In the genomic region with DNA sequence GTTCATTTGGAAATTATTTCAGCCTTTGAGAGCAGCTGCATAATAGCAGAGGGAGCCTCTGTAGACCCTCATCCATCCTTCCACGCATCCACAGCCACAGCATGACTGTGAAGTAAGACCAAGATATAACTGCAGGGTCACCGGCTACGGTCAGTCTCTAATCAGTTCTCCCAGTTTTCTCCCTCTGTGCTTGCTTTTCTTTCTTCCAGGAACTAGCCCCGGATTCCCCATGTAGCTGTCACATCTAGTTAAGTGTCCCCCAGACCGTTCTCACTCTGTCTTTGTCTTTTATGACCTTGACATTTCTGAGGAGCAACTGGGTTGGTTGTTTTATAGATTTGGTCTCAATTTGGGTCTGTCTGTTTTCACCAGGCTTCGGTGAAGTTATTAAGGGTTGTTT, we compare ENCODE assay signal across 17 mouse cellular contexts.
"Had no signal": no experiment of that assay in that cellular context is flagged by ENCODE, and none has a peak within 500 bp of the region (broad histone marks: within the 10 kb centered on the region; RNA-seq: fewer than 3 reads in every experiment).

No protein-coding gene starts in this region.

- H3K4me3 ChIP-seq: midbrain, embryonic 10.5 days; midbrain, embryonic 12.5 days; myocyte; neural tube, embryonic 13.5 days; neural tube, embryonic 15.5 days had no signal

- DNase-seq: lung, adult 18-20 months; lung, embryonic 14.5 days; lung, postnatal 10 days; lung, postnatal 4 days; right cerebral cortex, adult 18-20 months; right cerebral cortex, postnatal 25 days; right cerebral cortex, postnatal 4 days; spleen, adult 18-20 months; thymus, adult 18-20 months; thymus, postnatal 14 days; thymus, postnatal 36 days had no signal

- H3K9ac ChIP-seq: liver, embryonic 14.5 days; lung, embryonic 14.5 days; midbrain, embryonic 12.5 days; neural tube, embryonic 13.5 days; neural tube, embryonic 15.5 days had no signal

- H3K27me3 ChIP-seq: midbrain, embryonic 12.5 days; neural tube, embryonic 13.5 days; neural tube, embryonic 15.5 days had no signal

- H3K4me1 ChIP-seq: neural tube, embryonic 13.5 days; neural tube, embryonic 15.5 days had no signal

- H3K36me3 ChIP-seq: midbrain, embryonic 12.5 days; neural tube, embryonic 13.5 days; neural tube, embryonic 15.5 days had no signal

- H3K4me2 ChIP-seq: lung, embryonic 14.5 days; midbrain, embryonic 12.5 days; neural tube, embryonic 13.5 days; neural tube, embryonic 15.5 days had no signal

- H3K9me3 ChIP-seq: neural tube, embryonic 13.5 days had no signal

- H3K27ac ChIP-seq: liver, embryonic 14.5 days; midbrain, embryonic 10.5 days; midbrain, embryonic 12.5 days; neural tube, embryonic 13.5 days; neural tube, embryonic 15.5 days had no signal
